Mouse (Mus musculus): ENCODE data around the gene Ddx43.

The Ddx43 gene

GRCm38 (mm10) chr9:78374397-78374796, 21.2 kb upstream of the Ddx43 start:
- DNase-seq: no peak

DNA sequence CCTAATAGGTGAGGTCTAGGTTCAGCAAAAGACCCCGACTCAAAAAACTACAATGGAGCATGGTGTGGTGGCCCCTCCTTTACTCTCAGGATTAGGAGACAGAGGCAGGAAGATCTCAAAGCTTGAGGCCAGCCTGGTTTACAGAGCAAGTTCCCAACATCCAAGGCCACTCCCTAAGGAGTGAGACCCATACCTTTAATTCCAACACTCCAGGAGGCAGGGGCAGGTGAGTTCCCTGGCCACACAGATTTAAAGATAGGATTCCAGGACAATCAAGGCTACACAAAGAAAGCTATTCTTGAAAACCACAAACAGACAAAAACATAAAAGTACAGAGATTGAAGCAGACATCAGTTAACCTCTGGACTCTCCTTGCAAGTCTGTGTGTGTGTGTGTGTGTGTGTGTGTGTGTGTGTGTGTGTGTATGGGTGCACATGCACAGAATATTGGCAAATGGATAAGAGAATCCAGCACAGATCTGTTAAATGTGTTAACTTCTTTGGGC, 20.6 kb upstream of the Ddx43 start:
- no peak for DNase-seq

DNA sequence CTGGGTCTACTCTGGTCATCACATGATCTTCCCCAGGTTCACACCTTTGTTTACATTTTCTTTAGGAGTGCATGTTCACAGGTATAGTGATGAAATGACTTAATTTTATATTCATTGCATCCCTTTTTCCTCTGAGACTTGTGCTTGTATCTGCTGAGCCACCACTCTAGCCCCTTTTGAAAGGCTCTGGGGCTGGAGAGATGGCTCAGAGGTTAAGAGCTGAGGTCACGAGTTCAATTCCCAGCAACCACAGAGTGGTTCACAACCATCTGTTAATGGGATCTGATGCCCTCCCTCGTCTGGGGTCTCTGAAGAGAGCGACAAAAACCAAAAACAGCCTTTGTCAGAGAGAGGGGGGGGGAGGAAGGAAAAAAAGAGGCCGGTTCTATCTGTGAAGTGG, 20.1 kb upstream of the Ddx43 start:
- no peak for DNase-seq

DNA sequence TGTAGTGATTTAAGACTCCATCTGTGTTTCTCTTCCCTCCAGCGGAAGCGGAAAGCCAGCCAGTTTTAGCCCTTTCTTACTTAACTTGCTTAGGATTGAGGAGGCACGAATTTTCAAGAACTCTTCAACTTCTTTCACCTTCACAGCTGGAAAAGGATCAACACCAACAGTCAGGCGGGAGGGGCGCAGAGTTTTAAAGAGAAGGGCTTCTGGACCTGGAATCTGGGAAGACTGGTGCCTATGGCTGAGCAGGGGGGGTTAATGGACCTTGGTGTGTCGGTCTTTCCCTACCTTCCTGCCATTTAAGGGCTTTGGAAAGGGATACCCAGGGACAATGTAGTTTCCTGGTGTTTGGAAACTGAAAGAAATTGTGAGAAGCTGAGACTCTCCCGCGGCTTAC, 18.0 kb upstream of the Ddx43 start:
- DNase-seq: peak; percentile 3

- DNase-seq: peak; percentile 80 to 86
Measured at GRCm38 (mm10) chr9:78378113-78378785, 17.3 kb upstream of the Ddx43 start, which contains the start of gene Ooep. TSS of gene Ooep (minus strand) at chr9:78378725.

DNA sequence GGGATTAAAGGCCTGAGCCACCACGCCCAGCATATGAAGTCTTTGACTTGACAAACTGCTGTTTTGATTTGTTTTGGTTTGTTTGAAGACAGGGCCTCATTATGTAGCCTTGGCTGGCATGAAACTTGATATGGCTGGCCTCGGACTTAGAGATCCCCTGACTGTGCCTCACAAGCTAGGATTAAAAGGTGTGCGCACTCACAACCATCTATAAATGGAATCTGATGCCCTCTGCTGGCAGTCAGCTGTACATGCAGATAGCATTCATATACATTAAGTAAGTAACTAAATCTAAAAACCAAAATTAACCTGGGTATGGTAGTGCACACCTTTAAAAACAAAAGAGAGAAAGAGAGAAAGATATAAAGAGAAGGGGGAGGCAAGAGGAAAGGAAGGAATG, 9.7 kb upstream of the Ddx43 start:
- DNase-seq: peak; percentile 15 to 20

DNA sequence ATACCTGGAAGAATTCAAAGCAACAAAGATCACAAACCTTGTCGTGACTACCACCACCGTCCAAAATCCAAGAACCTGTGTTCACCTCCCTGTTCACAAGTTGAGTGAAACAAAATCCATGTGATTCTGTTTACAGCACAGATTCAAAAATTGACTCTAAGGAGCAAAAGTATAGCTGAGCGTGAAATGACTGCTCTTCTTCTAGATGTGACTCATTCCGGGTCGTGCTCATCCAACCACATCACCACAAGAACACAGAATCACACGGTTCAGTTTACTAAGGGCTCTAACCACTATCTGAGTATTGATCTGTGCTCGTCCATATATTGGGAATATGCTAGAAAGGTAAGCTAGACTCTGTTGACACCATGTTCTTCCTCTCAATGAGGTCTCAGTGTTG, 8.6 kb upstream of the Ddx43 start:
- DNase-seq: no peak

DNA sequence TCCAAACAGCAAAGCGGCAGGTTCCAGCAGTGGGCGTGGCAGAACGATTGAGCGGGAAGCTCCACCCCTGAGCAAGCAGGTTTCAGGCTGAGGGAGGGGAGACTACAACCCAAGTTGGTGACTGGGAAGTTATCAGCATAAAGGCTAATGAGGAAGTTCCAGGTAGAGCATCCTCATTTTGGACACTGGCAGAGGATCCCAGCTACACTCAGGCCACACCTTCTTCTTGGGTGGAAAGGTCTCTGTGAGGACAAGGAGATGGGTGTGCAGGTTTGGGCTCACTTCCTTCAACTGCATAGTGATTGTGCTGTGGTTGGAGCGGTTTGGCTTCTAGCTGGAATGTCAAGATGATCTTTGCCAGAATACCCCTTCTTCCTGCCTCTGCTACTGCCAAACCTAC, 5.6 kb upstream of the Ddx43 start:
- no peak for DNase-seq

- no peak for DNase-seq
Measured at GRCm38 (mm10) chr9:78393741-78394140, 1.8 kb upstream of the Ddx43 start.

GRCm38 (mm10) chr9:78394602-78395001, 975 bp upstream of the Ddx43 start:
- DNase-seq: no peak

DNA sequence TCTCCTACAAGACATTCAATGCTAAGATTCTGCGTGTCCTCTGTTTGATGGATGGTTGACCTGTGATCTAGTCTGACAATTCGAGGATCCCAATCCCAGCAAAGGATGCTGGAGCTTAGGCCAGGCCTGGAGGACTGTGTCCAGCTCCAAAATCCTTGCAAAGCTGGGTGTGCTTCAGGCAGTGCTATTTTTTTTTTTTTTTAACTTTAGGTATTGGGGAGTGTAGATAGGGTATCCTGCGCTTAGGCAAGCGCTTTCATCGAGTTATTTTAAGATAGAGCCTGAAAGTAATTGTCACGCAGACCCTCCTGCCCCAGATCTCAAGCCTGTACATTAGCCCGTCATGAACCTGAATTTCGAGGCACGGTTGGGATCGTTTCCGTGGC, 340 bp upstream of the Ddx43 start:
- no peak for DNase-seq

DNA sequence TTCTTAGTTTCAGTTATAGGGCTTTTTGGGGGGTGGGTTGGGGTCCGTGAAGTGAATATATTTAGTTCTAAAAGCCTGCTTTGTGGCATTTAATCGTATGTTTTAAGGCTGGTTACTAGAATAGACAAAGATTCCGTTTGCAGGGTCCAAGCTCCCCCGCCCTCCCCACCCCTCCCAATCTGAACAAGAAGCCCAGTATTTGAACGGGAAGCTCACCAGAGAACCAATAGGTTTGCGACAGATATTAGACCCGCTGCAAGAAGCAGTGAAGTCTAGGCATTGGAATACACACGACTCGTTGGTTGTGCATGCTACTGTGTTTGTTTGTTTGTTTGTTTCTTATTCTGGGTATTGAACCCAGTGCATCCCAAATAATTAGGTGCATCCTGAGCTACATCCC, 940 bp downstream of the Ddx43 start:
- no peak for DNase-seq

DNA sequence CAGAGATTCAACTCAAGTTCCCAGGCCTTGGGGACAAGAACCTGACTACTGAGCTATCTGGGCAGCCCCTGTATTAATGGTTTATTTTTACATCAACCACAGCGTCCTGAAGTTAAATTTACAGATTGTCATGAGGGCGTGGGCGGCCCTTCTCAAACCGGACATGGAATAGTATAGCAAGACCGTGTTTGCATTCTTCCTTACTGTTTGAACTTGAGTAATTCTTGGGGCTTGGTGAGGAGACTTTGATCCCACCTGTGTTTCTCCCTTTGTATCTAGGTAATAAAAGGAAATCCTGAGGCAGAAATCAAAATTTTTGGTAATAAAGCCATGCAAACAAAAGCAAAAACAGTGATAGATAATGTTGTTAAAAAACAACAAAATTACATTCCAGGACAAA, 5.0 kb downstream of the Ddx43 start:
- no peak for DNase-seq

DNA sequence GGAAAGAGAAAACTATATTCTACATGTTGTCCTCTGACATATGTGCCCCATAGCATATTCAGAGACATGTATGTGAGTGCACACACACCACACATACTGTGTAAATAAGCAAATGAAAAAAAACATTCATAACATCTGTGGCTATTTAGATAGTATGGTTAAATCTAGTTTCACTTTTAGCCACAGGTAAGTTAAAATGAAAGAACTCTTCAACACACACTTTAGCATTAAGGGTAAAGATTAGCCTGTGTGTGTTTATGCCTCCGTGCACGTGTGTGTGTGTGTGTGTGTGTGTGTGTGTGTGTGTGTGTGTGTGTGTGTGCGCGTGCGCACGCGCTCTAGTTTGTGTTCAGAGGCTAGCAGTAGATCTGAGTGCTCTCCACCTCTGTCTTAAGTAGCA, 6.0 kb downstream of the Ddx43 start:
- DNase-seq: no peak

- DNase-seq: peak; percentile 35 to 50
Measured at GRCm38 (mm10) chr9:78427362-78427781, 31.8 kb downstream of the Ddx43 start.

- DNase-seq: no peak
Measured at GRCm38 (mm10) chr9:78428185-78428584, 32.6 kb downstream of the Ddx43 start.

DNA sequence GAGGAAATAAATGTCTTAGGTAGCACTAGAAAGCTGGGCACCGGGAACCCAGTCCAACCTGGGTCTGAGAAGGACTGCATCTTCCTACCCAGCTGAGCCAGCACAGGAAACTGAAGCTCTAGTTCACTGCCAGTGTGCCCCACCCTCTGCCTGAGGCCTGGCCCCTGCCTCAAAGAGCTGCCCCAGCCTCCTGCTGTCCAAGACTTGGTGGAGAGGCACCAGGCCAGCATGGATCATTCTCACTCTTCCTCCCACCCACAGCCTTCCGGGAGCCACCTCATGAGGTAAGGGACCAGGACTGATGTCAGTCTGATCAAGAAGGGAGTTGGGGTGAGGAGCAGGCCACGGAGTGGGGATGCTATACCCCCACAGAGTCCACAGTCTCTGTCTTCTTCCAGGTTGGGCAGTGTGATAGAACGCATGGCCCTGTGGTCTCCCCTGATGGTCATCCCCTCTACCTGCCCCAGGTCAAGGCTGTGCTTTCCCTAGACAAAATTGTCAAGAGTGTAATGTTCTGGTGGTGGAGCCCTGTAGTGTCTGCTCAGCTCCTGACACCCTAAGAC, 33.4 kb downstream of the Ddx43 start:
- DNase-seq: no peak

- DNase-seq: no peak
Measured at GRCm38 (mm10) chr9:78429551-78429950, 34.0 kb downstream of the Ddx43 start.

- no peak for DNase-seq
Measured at GRCm38 (mm10) chr9:78430486-78430885, 34.9 kb downstream of the Ddx43 start.

DNA sequence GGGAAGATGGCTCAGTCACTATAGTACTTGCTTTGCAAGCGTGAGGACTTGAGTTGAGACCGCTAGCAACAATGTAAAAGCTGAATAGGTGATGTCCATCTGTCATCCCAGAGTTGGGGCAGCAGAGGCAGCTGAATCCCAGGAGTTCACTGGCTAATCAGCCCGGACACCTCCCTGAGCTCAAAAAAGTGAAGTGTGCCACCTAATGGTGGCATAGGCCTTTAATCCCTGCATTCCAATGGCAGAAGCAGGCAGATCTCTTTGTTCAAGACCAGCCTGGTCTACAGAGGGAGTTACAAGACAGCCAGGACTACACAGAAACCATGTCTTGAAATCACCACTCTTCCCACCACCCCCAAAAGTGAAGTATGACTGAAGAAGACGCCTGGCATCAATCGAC, 36.9 kb downstream of the Ddx43 start:
- no peak for DNase-seq

DNA sequence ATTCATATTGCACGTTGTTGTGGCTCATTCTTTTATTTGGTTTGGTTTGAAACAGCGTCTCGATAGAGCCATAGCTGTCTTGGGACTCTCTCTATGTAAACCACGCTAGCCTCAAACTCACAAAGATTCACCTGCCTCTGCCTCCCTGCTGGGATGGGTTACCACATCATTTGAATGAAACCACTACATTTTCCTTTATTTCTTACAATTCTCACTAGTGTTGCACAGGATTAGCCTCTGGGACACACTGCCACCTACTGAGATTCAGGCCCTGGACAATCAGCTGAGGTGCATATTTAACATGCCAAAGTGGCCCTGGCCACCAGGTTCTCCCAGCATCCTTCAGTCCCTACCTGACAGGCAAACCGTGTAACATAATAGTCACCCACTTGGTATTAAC, 43.8 kb downstream of the Ddx43 start:
- no peak for DNase-seq

DNA sequence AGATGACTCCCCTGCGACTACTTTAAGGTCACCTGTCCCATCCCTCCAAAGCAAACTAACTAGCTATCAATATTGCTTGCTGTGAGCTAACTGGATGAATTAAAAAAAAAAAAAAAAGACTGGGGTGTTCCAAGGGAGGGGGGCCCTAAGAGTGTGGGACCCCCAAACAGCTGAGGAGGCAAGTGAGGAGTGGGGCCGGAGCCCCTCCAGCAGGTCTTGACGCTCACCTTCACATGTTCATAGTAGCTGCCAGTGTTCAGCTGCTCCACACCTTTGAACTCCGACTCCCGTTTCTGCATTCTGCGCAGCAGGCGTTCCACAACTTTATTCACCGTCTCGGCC, 46.6 kb downstream of the Ddx43 start:
- DNase-seq: no peak

- DNase-seq: peak; percentile 26 to 32
Measured at GRCm38 (mm10) chr9:78442579-78443392, 47.2 kb downstream of the Ddx43 start, which contains the start of gene Cgas. TSS of gene Cgas (minus strand) at chr9:78443237.

GRCm38 (mm10) chr9:78447606-78447972, 52.0 kb downstream of the Ddx43 start:
- no peak for DNase-seq
